Mouse (Mus musculus) heart, embryonic 11.5 days (tissue): ENCODE results near the gene Zfp831. TPM values are rescaled to one million over a fixed set of nuclear protein-coding genes. Genes with fewer than 3 reads are reported as not detected.

Experiments
- ATAC-seq: fragments of 200-750 bp; cut with Nextera tagmentation; replicated peaks from 2 replicates; pipeline ENCODE4 v1.8.0; 2017; ENCODE audit warnings: moderate library complexity; ENCODE audit not compliant: insufficient number of reproducible peaks, low FRiP score, low TSS enrichment
- H3K27ac ChIP-seq: fragments of 300-500 bp; sonication (generic); 2 replicates; pipeline ENCODE4 v1.5.1; 2014; ENCODE audit warnings: mild to moderate bottlenecking, low read depth, low read length
- H3K27me3 ChIP-seq: fragments of 300-500 bp; sonication (generic); 2 replicates; pipeline ENCODE4 v1.6.1; 2014; ENCODE audit warnings: mild to moderate bottlenecking, low read length, mixed read lengths; ENCODE audit not compliant: control insufficient read depth, insufficient read depth
- H3K36me3 ChIP-seq: fragments of 300-500 bp; sonication (generic); 2 replicates; pipeline ENCODE4 v1.6.1; 2014; ENCODE audit warnings: mild to moderate bottlenecking, low read length, moderate library complexity, mixed read lengths; ENCODE audit not compliant: control insufficient read depth, insufficient read depth
- H3K4me1 ChIP-seq: fragments of 300-500 bp; sonication (generic); 2 replicates; pipeline ENCODE4 v1.6.1; 2014; ENCODE audit warnings: low read length; ENCODE audit not compliant: control insufficient read depth, insufficient read depth
- H3K4me2 ChIP-seq: fragments of 300-500 bp; sonication (generic); 2 replicates; pipeline ENCODE4 v1.6.1; 2014; ENCODE audit warnings: mild to moderate bottlenecking, moderate library complexity
- H3K4me3 ChIP-seq: fragments of 300-500 bp; sonication (generic); 2 replicates; pipeline ENCODE4 v1.5.1; 2014; ENCODE audit warnings: low read depth, low read length
- H3K9ac ChIP-seq: fragments of 300-500 bp; sonication (generic); 2 replicates; pipeline ENCODE4 v1.6.1; 2014; ENCODE audit warnings: mild to moderate bottlenecking, low read depth, low read length, moderate library complexity
- H3K9me3 ChIP-seq: fragments of 300-500 bp; sonication (generic); replicated peaks from 2 replicates; pipeline ENCODE4 v1.6.1; 2016; ENCODE audit warnings: low read length; ENCODE audit not compliant: control insufficient read depth
- WGBS: fragments of 180-500 bp; shearing (Covaris S2); extraction: QIAGEN DNeasy Blood & Tissue Kit; methylation state at CpG from one replicate; pipeline ENCODE4 v1.1.7; 2014; ENCODE audit not compliant: insufficient replicate concordance; 5-methylcytosine and 5-hydroxymethylcytosine counted together
- polyA plus RNA-seq: library from polyadenylated mRNA; unstranded; fragments of >200 nt; fragmentation: Nextera tagmentation; extraction: Ambion mirVana; gene quantifications from 2 replicates; pipeline ENCODE4 v1.2.1, GENCODE M21; 2014

The Zfp831 gene
- polyA plus RNA-seq, 1 experiment from 2014 or later, result not detected

- Histone ChIP-seq H3K9ac (no peak overlapping the region), H3K27me3 (no peaks in the 10 kb centered on the region), H3K36me3 (no peaks in the 10 kb centered on the region), H3K4me1 (peaks cover 16% of the 10 kb centered on the region), H3K4me2 (no peak overlapping the region), H3K9me3 (no peaks in the 10 kb centered on the region), H3K4me3 (no peak overlapping the region), H3K27ac (no peak overlapping the region)
- ATAC-seq, result no peak
- 91% methylated on average over 7 of the region's 7 CpGs for WGBS
Measured at GRCm38 (mm10) chr2:174603321-174603720, 40.0 kb upstream of the Zfp831 start.

GRCm38 (mm10) chr2:174605020-174605419, 38.3 kb upstream of the Zfp831 start:
- 83% methylated on average over 1 of the region's 1 CpGs for WGBS
- no peaks in the 10 kb centered on the region for H3K9me3 ChIP-seq
- H3K27me3 ChIP-seq, result no peaks in the 10 kb centered on the region
- H3K4me2 ChIP-seq, result no peak overlapping the region
- H3K9ac ChIP-seq, result no peak overlapping the region
- no peak for ATAC-seq
- H3K4me1 ChIP-seq, result peaks cover 12% of the 10 kb centered on the region
- no peak overlapping the region for H3K27ac ChIP-seq
- no peaks in the 10 kb centered on the region for H3K36me3 ChIP-seq
- no peak overlapping the region for H3K4me3 ChIP-seq

GRCm38 (mm10) chr2:174605442-174606087, 37.8 kb upstream of the Zfp831 start:
- Histone ChIP-seq H3K27me3 (no peaks in the 10 kb centered on the region), H3K27ac (no peak overlapping the region), H3K36me3 (no peaks in the 10 kb centered on the region), H3K4me3 (no peak overlapping the region), H3K9ac (no peak overlapping the region), H3K9me3 (no peaks in the 10 kb centered on the region), H3K4me1 (peaks cover 8% of the 10 kb centered on the region), H3K4me2 (no peak overlapping the region)
- WGBS, result 78% methylated on average over 4 of the region's 4 CpGs
- no peak for ATAC-seq

- Histone ChIP-seq H3K4me2 (no peak overlapping the region), H3K9ac (no peak overlapping the region), H3K4me3 (no peak overlapping the region), H3K27me3 (no peaks in the 10 kb centered on the region), H3K36me3 (no peaks in the 10 kb centered on the region), H3K27ac (no peak overlapping the region), H3K9me3 (no peaks in the 10 kb centered on the region), H3K4me1 (peaks cover 8% of the 10 kb centered on the region)
- WGBS, result 73% methylated on average over 5 of the region's 5 CpGs
- ATAC-seq, result no peak
Measured at GRCm38 (mm10) chr2:174606376-174606775, 37.0 kb upstream of the Zfp831 start.

GRCm38 (mm10) chr2:174609892-174610291, 33.4 kb upstream of the Zfp831 start:
- 78% methylated on average over 5 of the region's 5 CpGs for WGBS
- Histone ChIP-seq H3K4me2 (no peak overlapping the region), H3K4me1 (no peaks in the 10 kb centered on the region), H3K27me3 (no peaks in the 10 kb centered on the region), H3K9me3 (no peaks in the 10 kb centered on the region), H3K9ac (no peak overlapping the region), H3K27ac (no peak overlapping the region), H3K4me3 (no peak overlapping the region), H3K36me3 (no peaks in the 10 kb centered on the region)
- no peak for ATAC-seq

GRCm38 (mm10) chr2:174612386-174613063, 30.8 kb upstream of the Zfp831 start:
- no peaks in the 10 kb centered on the region for H3K4me1 ChIP-seq
- H3K4me2 ChIP-seq, result no peak overlapping the region
- no peaks in the 10 kb centered on the region for H3K36me3 ChIP-seq
- no peaks in the 10 kb centered on the region for H3K9me3 ChIP-seq
- no peak overlapping the region for H3K9ac ChIP-seq
- H3K27ac ChIP-seq, result no peak overlapping the region
- WGBS, result 41% methylated on average over 2 of the region's 2 CpGs
- no peak for ATAC-seq
- H3K27me3 ChIP-seq, result no peaks in the 10 kb centered on the region
- H3K4me3 ChIP-seq, result no peak overlapping the region

GRCm38 (mm10) chr2:174613221-174613620, 30.1 kb upstream of the Zfp831 start:
- Histone ChIP-seq H3K27ac (no peak overlapping the region), H3K36me3 (no peaks in the 10 kb centered on the region), H3K4me3 (no peak overlapping the region), H3K9me3 (no peaks in the 10 kb centered on the region), H3K9ac (no peak overlapping the region), H3K4me1 (no peaks in the 10 kb centered on the region), H3K27me3 (no peaks in the 10 kb centered on the region), H3K4me2 (no peak overlapping the region)
- 86% methylated on average over 8 of the region's 8 CpGs for WGBS
- no peak for ATAC-seq

- WGBS, result 52% methylated on average over 11 of the region's 11 CpGs
- Histone ChIP-seq H3K36me3 (no peaks in the 10 kb centered on the region), H3K4me1 (no peaks in the 10 kb centered on the region), H3K27me3 (no peaks in the 10 kb centered on the region), H3K9me3 (no peaks in the 10 kb centered on the region), H3K4me2 (no peak overlapping the region), H3K27ac (no peak overlapping the region), H3K9ac (no peak overlapping the region), H3K4me3 (no peak overlapping the region)
- no peak for ATAC-seq
Measured at GRCm38 (mm10) chr2:174613921-174614441, 29.4 kb upstream of the Zfp831 start.

- H3K4me1 ChIP-seq, result no peaks in the 10 kb centered on the region
- no peak for ATAC-seq
- H3K4me2 ChIP-seq, result no peak overlapping the region
Measured at GRCm38 (mm10) chr2:174621881-174622280, 21.5 kb upstream of the Zfp831 start.

More at GRCm38 (mm10) chr2:174621881-174622280, 21.5 kb upstream of the Zfp831 start:
- 80% methylated on average over 7 of the region's 7 CpGs for WGBS
- no peak overlapping the region for H3K4me3 ChIP-seq
- no peaks in the 10 kb centered on the region for H3K9me3 ChIP-seq
- H3K9ac ChIP-seq, result no peak overlapping the region
- H3K27ac ChIP-seq, result no peak overlapping the region
- no peaks in the 10 kb centered on the region for H3K36me3 ChIP-seq
- H3K27me3 ChIP-seq, result no peaks in the 10 kb centered on the region
